Mouse (Mus musculus): ENCODE results near the gene Smg7. TPM values are rescaled to one million over a fixed set of nuclear protein-coding genes. Genes with fewer than 3 reads are reported as not detected.
"Not testable (repeated sequence)": the region's sequence is repeated elsewhere in the genome, so short reads cannot be mapped to it uniquely, and the experiment has no call there.

Smg7 gene
- polyA plus RNA-seq, 1 experiment from 2014 or later: 37.2 TPM

- under 1% methylated on average over 45 of the region's 69 CpGs for WGBS
These were observed 445 bp upstream of the Smg7 start for GRCm38 (mm10) chr1:152902665-152903516.

GRCm38 (mm10) chr1:152901419-152901764 is 1.1 kb downstream of the Smg7 start:
- peaks cover 23% of the 10 kb centered on the region for H3K4me1 ChIP-seq
- H3K4me2 ChIP-seq: peak overlapping the region; percentile 64
- no peaks in the 10 kb centered on the region for H3K9me3 ChIP-seq
- peak overlapping the region; percentile 91 for H3K4me3 ChIP-seq
- 2% methylated on average over 6 of the region's 6 CpGs for WGBS
- peak overlapping the region; percentile 87 for H3K9ac ChIP-seq
- H3K36me3 ChIP-seq (replicated peaks): no peaks in the 10 kb centered on the region
- H3K27ac ChIP-seq: peak overlapping the region; percentile 100
- no peaks in the 10 kb centered on the region for H3K27me3 ChIP-seq (replicated peaks)
- no peak for ATAC-seq (replicated peaks)

More at GRCm38 (mm10) chr1:152902665-152903516, 445 bp upstream of the Smg7 start:
- ATAC-seq (replicated peaks): peak; percentile 93
- Histone ChIP-seq H3K4me2 (peak overlapping the region; percentile 92), H3K36me3 (replicated peaks) (no peaks in the 10 kb centered on the region), H3K4me1 (peaks cover 23% of the 10 kb centered on the region), H3K4me3 (peak overlapping the region; percentile 91), H3K27ac (peak overlapping the region; percentile 100), H3K27me3 (replicated peaks) (no peaks in the 10 kb centered on the region), H3K9me3 (no peaks in the 10 kb centered on the region), H3K9ac (peak overlapping the region; percentile 98)

DNA sequence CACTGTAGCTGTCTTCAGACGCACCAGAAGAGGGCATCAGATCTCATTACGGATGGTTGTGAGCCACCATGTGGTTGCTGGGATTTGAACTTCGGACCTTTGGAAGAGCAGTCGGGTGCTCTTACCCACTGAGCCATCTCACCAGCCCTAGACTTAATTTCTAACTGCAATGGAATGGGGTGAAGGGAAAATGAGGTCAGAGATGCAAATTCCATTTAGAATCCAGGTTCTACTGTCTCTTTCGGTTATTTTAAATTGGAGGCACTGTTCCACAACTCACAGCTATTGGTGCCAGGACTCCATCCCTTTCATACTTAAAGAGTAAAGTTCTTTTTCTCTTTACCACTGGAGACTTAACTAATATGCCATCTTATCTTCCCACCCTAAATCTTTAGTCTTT is 14.4 kb downstream of the Smg7 start:
- ATAC-seq (replicated peaks); H3K27ac ChIP-seq; H3K27me3 ChIP-seq (replicated peaks); H3K4me2 ChIP-seq; H3K36me3 ChIP-seq (replicated peaks); H3K4me1 ChIP-seq; H3K9ac ChIP-seq; H3K9me3 ChIP-seq; H3K4me3 ChIP-seq: not testable (repeated sequence)
- 97% methylated on average over 3 of the region's 5 CpGs for WGBS

GRCm38 (mm10) chr1:152871031-152871430 is 31.4 kb downstream of the Smg7 start:
- H3K27ac ChIP-seq: no peak overlapping the region
- ATAC-seq (replicated peaks): no peak
- H3K9ac ChIP-seq: no peak overlapping the region
- H3K27me3 ChIP-seq (replicated peaks): no peaks in the 10 kb centered on the region
- H3K36me3 ChIP-seq (replicated peaks): peaks cover 7% of the 10 kb centered on the region; the same call in 1 of the 2 replicates
- no peaks in the 10 kb centered on the region for H3K9me3 ChIP-seq
- WGBS: 86% methylated on average over 3 of the region's 3 CpGs
- no peak overlapping the region for H3K4me3 ChIP-seq
- no peak overlapping the region for H3K4me2 ChIP-seq
- peaks cover 4% of the 10 kb centered on the region for H3K4me1 ChIP-seq

DNA sequence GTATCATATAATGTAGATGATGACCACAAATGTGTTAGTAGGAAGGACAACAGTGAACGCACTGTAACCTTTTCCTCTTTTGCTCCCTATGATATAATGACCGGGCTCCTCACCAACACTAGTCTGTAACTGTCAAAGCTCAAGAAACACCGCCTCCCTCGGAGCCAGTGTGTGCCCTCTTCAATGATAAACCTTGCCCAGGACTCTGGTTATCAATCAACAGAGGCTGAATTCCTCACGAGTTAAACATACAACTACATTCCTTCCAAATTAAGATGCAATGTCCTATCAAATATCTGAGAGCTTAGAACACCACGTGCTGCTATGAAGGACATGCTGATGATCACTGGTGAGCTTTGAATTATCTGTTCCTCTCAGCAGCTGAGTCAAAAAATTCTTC is 32.5 kb downstream of the Smg7 start:
- no peak for ATAC-seq (replicated peaks)
- H3K9ac ChIP-seq: no peak overlapping the region
- H3K4me2 ChIP-seq: no peak overlapping the region
- no peaks in the 10 kb centered on the region for H3K27me3 ChIP-seq (replicated peaks)
- H3K9me3 ChIP-seq: no peaks in the 10 kb centered on the region
- 95% methylated on average over 6 of the region's 6 CpGs for WGBS
- peaks cover 4% of the 10 kb centered on the region for H3K4me1 ChIP-seq
- H3K36me3 ChIP-seq (replicated peaks): peaks cover 7% of the 10 kb centered on the region; the same call in 1 of the 2 replicates
- no peak overlapping the region for H3K4me3 ChIP-seq
- no peak overlapping the region for H3K27ac ChIP-seq

GRCm38 (mm10) chr1:152846856-152847255 is 55.6 kb downstream of the Smg7 start:
- peaks cover 46% of the 10 kb centered on the region for H3K36me3 ChIP-seq (replicated peaks)

GRCm38 (mm10) chr1:152845211-152845730 is 57.2 kb downstream of the Smg7 start:
- WGBS: 90% methylated on average over 3 of the region's 3 CpGs

More at GRCm38 (mm10) chr1:152846856-152847255, 55.6 kb downstream of the Smg7 start:
- no peak overlapping the region for H3K27ac ChIP-seq
- no peaks in the 10 kb centered on the region for H3K27me3 ChIP-seq (replicated peaks)
- no peaks in the 10 kb centered on the region for H3K9me3 ChIP-seq
- ATAC-seq (replicated peaks): no peak
- no peak overlapping the region for H3K4me3 ChIP-seq
- no peak overlapping the region for H3K9ac ChIP-seq
- no peak overlapping the region for H3K4me2 ChIP-seq
- 97% methylated on average over 2 of the region's 2 CpGs for WGBS
- no peaks in the 10 kb centered on the region for H3K4me1 ChIP-seq

DNA sequence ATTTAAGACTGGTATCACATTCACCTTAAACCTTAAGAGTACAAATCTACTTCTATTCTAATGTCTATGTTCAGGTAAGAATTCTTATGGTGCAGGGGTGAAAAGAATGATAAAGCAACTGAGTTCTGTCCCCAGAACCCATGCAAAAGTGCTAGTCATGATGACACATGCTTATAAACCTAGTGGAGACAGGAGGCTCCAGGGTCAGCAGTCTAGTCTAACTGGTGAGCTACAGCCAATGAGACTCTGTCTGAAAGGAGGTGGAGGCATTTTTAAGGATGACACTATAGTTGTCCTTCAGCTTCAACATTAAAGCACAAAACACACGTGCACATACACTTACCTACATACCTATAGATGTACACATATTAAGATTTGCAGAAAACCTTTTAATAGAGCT is 57.8 kb downstream of the Smg7 start:
- ATAC-seq (replicated peaks): no peak
- no peak overlapping the region for H3K9ac ChIP-seq

More at GRCm38 (mm10) chr1:152845211-152845730, 57.2 kb downstream of the Smg7 start:
- Histone ChIP-seq H3K36me3 (replicated peaks) (peaks cover 55% of the 10 kb centered on the region), H3K4me3 (no peak overlapping the region), H3K27me3 (replicated peaks) (no peaks in the 10 kb centered on the region), H3K27ac (no peak overlapping the region), H3K4me2 (no peak overlapping the region), H3K4me1 (no peaks in the 10 kb centered on the region), H3K9me3 (no peaks in the 10 kb centered on the region), H3K9ac (no peak overlapping the region)
- ATAC-seq (replicated peaks): no peak

DNA sequence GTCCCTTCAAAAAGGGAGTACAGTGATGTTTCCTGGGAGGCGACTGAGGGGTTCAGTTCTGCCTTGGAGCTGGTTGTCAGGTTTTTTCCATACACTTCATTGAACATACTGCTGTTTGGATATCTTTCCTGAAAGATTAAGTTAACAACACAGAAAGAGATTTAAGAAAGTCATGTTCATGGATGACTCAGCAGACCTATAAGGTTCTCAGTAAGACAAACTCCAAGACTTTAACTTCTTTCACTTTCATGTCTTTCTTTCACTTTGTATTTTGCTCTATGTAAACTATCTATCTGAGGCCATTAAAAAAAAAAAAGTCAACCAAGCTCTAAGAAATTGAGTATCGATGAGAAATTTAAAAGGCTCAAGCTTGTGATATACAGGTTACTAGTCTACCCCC is 61.4 kb downstream of the Smg7 start:
- WGBS: 95% methylated on average over 2 of the region's 2 CpGs
- H3K27ac ChIP-seq: no peak overlapping the region
- H3K4me3 ChIP-seq: no peak overlapping the region
- no peaks in the 10 kb centered on the region for H3K9me3 ChIP-seq
- ATAC-seq (replicated peaks): no peak
- H3K36me3 ChIP-seq (replicated peaks): peaks cover 68% of the 10 kb centered on the region
- H3K4me1 ChIP-seq: no peaks in the 10 kb centered on the region
- no peak overlapping the region for H3K4me2 ChIP-seq
- no peak overlapping the region for H3K9ac ChIP-seq
- H3K27me3 ChIP-seq (replicated peaks): no peaks in the 10 kb centered on the region

More for the DNA sequence above, 57.8 kb downstream of the Smg7 start:
- 88% methylated on average over 1 of the region's 1 CpGs for WGBS
- H3K4me1 ChIP-seq: no peaks in the 10 kb centered on the region
- H3K9me3 ChIP-seq: no peaks in the 10 kb centered on the region
- no peak overlapping the region for H3K4me2 ChIP-seq
- no peak overlapping the region for H3K4me3 ChIP-seq
- H3K36me3 ChIP-seq (replicated peaks): peaks cover 62% of the 10 kb centered on the region
- no peaks in the 10 kb centered on the region for H3K27me3 ChIP-seq (replicated peaks)
- no peak overlapping the region for H3K27ac ChIP-seq

DNA sequence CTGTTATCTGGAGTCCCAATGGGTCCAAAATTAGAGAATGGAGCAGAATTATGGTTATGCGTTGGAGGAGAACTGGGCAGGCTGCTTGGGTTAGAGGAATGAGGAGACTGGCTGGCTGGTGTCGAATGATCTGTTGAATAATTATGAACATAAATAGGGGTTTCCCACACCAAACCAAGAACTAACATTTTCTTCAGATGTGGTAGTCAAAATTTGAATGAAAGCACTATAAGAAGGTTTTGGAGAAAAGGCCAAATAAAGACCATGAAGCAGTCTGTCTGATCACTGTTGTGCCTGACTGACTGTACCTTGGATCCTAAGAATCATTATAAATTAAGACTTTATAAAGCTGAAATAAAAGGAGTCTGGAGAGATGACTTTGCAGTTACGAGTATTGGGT is 62.1 kb downstream of the Smg7 start:
- WGBS: 93% methylated on average over 3 of the region's 3 CpGs
- H3K27ac ChIP-seq: no peak overlapping the region
- H3K9ac ChIP-seq: no peak overlapping the region
- ATAC-seq (replicated peaks): no peak
- no peaks in the 10 kb centered on the region for H3K4me1 ChIP-seq
- H3K9me3 ChIP-seq: no peaks in the 10 kb centered on the region
- peaks cover 66% of the 10 kb centered on the region for H3K36me3 ChIP-seq (replicated peaks)
- no peak overlapping the region for H3K4me3 ChIP-seq
- no peak overlapping the region for H3K4me2 ChIP-seq
- H3K27me3 ChIP-seq (replicated peaks): no peaks in the 10 kb centered on the region

DNA sequence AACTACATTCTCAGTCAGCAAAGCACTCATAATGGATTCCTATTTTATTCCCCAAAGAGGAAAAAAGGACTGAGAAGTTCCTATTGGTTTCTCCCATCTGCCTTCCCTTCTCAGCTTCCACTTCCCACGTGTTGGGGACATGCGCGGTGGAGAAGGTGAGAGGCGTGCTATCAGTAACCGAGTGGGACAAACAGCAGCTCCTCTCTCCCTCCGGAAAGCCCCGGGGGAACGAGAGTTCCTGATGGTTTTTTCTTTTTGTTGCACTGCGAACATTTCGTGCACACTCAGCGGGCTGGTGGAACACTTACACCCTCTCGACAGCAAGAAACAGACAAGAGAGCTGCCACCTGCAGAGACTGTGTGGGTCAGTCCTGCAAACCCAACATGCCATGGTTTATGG is 63.6 kb downstream of the Smg7 start:
- Histone ChIP-seq H3K27me3 (replicated peaks) (no peaks in the 10 kb centered on the region), H3K9me3 (no peaks in the 10 kb centered on the region), H3K4me1 (no peaks in the 10 kb centered on the region), H3K36me3 (replicated peaks) (peaks cover 54% of the 10 kb centered on the region), H3K4me2 (no peak overlapping the region), H3K9ac (no peak overlapping the region), H3K27ac (no peak overlapping the region), H3K4me3 (no peak overlapping the region)
- no peak for ATAC-seq (replicated peaks)
- 90% methylated on average over 12 of the region's 12 CpGs for WGBS

DNA sequence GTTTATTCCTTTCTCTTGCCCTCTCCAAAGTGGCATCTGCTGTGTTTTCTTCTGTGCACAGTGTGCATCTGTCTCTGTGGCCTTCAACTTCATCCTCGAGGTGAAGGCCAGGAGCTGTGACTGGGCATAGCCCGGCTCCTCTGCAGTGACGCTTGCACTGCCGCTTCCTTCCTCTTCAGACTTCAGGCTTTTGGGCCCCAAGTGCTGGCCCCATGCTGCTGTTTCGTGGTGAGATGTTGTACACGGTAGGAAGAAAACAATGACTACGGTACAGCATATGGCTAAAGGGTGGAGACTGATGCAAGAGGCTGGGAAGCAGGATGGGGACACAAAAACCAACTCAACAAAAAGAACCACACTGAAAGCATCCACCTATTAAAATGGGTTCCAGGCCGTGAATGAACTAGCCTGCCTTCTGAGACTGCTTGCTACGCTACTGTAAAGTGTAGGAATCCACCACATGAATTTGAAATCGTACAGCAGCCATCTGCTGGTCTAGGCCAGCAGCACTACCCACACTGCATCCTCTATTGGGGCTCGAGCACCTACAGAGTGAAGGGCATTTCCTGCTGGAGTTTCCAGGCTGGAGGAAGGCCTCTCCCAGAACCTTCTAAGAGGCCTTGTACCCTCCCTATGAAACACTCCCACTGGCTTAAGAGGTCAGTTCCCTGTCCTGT is 64.3 kb downstream of the Smg7 start:
- Histone ChIP-seq H3K4me3 (no peak overlapping the region), H3K27ac (no peak overlapping the region), H3K36me3 (replicated peaks) (peaks cover 47% of the 10 kb centered on the region), H3K4me1 (no peaks in the 10 kb centered on the region), H3K9ac (no peak overlapping the region), H3K4me2 (no peak overlapping the region), H3K9me3 (no peaks in the 10 kb centered on the region), H3K27me3 (replicated peaks) (no peaks in the 10 kb centered on the region)
- no peak for ATAC-seq (replicated peaks)
- WGBS: 86% methylated on average over 11 of the region's 11 CpGs

Data from midbrain, embryonic 15.5 days (tissue).